Mouse (Mus musculus) myocyte (in vitro differentiated cells): Measurements from ENCODE around the gene Ube2ql1. TPM values are rescaled to one million over a fixed set of nuclear protein-coding genes. Genes with fewer than 3 reads are reported as not detected.
A peak's percentile ranks its signal among the peaks of the same experiment; 100 is the strongest.

ENCODE experiments used
- H3K27me3 ChIP-seq: one replicate; pipeline ENCODE4 v1.6.1; 2011; ENCODE audit not compliant: control insufficient read depth, insufficient read depth, insufficient read length
- H3K36me3 ChIP-seq: one replicate; pipeline ENCODE4 v1.6.1; 2011; ENCODE audit not compliant: control insufficient read depth, insufficient read depth
- H3K4me2 ChIP-seq: one replicate; pipeline ENCODE4 v1.6.1; 2011; ENCODE audit warnings: low read depth, control low read depth
- H3K4me3 ChIP-seq: one replicate; pipeline ENCODE4 v1.5.1; 2011; ENCODE audit warnings: mild to moderate bottlenecking, control low read depth, moderate library complexity
- H3K79me2 ChIP-seq: one replicate; pipeline ENCODE4 v1.6.1; 2011; ENCODE audit not compliant: control insufficient read depth, insufficient read depth
- H3ac ChIP-seq: one replicate; pipeline ENCODE4 v1.6.1; 2011; ENCODE audit not compliant: control insufficient read depth, insufficient read length
- CEBPB ChIP-seq: IDR thresholded peaks from 2 replicates; pipeline ENCODE4 v1.6.1; 2011; ENCODE audit warnings: mild to moderate bottlenecking, moderate library complexity; ENCODE audit not compliant: poor library complexity, insufficient read depth, severe bottlenecking
- E2F4 ChIP-seq: IDR thresholded peaks from one replicate; pipeline ENCODE4 v1.6.1; 2011; ENCODE audit warnings: mild to moderate bottlenecking, control low read depth, moderate library complexity; ENCODE audit not compliant: insufficient read depth
- MAX ChIP-seq: IDR thresholded peaks from one replicate; pipeline ENCODE4 v1.6.1; 2011; ENCODE audit warnings: low read depth, mild to moderate bottlenecking, control low read depth
- MYOD1 ChIP-seq, 3 experiments: IDR thresholded peaks; one replicate each; pipeline ENCODE4 v1.6.1; 2011; ENCODE audit warnings: control low read depth in 2 of 3, low read depth in 2 of 3, mild to moderate bottlenecking in 2 of 3, moderate library complexity in 1 of 3; ENCODE audit not compliant: insufficient read length in 2 of 3, control insufficient read depth in 1 of 3
- MYOG ChIP-seq, 3 experiments: IDR thresholded peaks; one replicate each; pipeline ENCODE4 v1.6.1; 2011; ENCODE audit warnings: control low read depth in 2 of 3, low read depth in 2 of 3, mild to moderate bottlenecking in 2 of 3; ENCODE audit not compliant: insufficient read length in 2 of 3, control insufficient read depth in 1 of 3, insufficient read depth in 1 of 3
- POLR2A ChIP-seq: IDR thresholded peaks from one replicate; pipeline ENCODE4 v1.6.1; 2011; ENCODE audit warnings: low read depth, mild to moderate bottlenecking, control low read depth, moderate library complexity; ENCODE audit not compliant: insufficient read length
- POLR2AphosphoS2 ChIP-seq: IDR thresholded peaks from one replicate; pipeline ENCODE4 v1.6.1; 2011; ENCODE audit warnings: low read depth, control low read depth; ENCODE audit not compliant: insufficient read length
- REST ChIP-seq: IDR thresholded peaks from one replicate; pipeline ENCODE4 v1.6.1; 2011; ENCODE audit warnings: mild to moderate bottlenecking, control low read depth, moderate library complexity; ENCODE audit not compliant: insufficient read depth, insufficient read length
- SRF ChIP-seq: IDR thresholded peaks from one replicate; pipeline ENCODE4 v1.6.1; 2011; ENCODE audit warnings: low read depth; ENCODE audit not compliant: control insufficient read depth, insufficient read length
- TCF12 ChIP-seq: IDR thresholded peaks from one replicate; pipeline ENCODE4 v1.6.1; 2011; ENCODE audit warnings: mild to moderate bottlenecking, control low read depth; ENCODE audit not compliant: poor library complexity, insufficient read depth, severe bottlenecking
- TCF3 ChIP-seq: IDR thresholded peaks from one replicate; pipeline ENCODE4 v1.6.1; 2011; ENCODE audit warnings: low read depth, control low read depth; ENCODE audit not compliant: insufficient read length
- USF1 ChIP-seq: IDR thresholded peaks from one replicate; pipeline ENCODE4 v1.6.1; 2011; ENCODE audit warnings: low read depth, mild to moderate bottlenecking, control low read depth, moderate library complexity
- polyA plus RNA-seq: library from polyadenylated mRNA; unstranded; fragments of >200 nt; fragmentation: generic; extraction: Trizol; gene quantifications from one replicate; pipeline ENCODE4 v1.2.1, GENCODE M21; 2012; ENCODE audit warnings: missing spikeins

Gene Ube2ql1
- polyA plus RNA-seq, 1 experiment: 0.02 TPM

- H3K79me2 ChIP-seq: no peaks in the 10 kb centered on the region
- no peaks in the 10 kb centered on the region for H3K27me3 ChIP-seq
- H3K4me3 ChIP-seq: no peak overlapping the region
- TF ChIP-seq POLR2A (no peak), REST (peak; percentile 64)
- no peaks in the 10 kb centered on the region for H3K36me3 ChIP-seq
- H3ac ChIP-seq: no peak overlapping the region
- no peak overlapping the region for H3K4me2 ChIP-seq
These were observed 65.6 kb downstream of the Ube2ql1 start for GRCm38 (mm10) chr13:69673921-69674618.

- Histone ChIP-seq H3K36me3 (no peaks in the 10 kb centered on the region), H3K27me3 (no peaks in the 10 kb centered on the region), H3K4me2 (no peak overlapping the region), H3K4me3 (no peak overlapping the region), H3ac (no peak overlapping the region), H3K79me2 (no peaks in the 10 kb centered on the region)
- no peak for TF ChIP-seq CEBPB
- no peak for TF ChIP-seq REST
- no peak for TF ChIP-seq MAX
- no peak for TF ChIP-seq E2F4
These were observed 66.3 kb downstream of the Ube2ql1 start for GRCm38 (mm10) chr13:69673197-69673920.

DNA sequence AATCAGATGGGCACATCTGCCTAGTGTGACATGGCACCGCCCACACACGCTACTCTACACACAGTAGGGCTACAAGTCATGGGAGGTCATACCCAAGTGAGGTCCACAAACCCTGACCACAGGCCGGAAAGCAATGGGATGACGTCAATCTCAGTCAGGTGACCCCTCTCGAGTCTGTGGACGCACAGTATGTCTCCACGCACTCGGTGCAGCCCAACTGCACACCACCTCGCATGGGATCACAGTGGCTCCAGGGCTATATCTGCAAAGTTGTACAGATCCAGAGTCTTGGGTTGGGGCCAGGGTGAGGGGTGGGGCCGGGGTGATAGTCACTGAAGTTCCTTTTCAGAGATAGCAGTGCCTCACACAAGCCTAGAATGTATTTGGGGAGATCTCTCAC lies 67.1 kb downstream of the Ube2ql1 start:
- Histone ChIP-seq H3ac (no peak overlapping the region), H3K79me2 (no peaks in the 10 kb centered on the region), H3K27me3 (no peaks in the 10 kb centered on the region), H3K4me2 (no peak overlapping the region), H3K4me3 (no peak overlapping the region), H3K36me3 (no peaks in the 10 kb centered on the region)
- TF ChIP-seq POLR2A (no peak), CEBPB (no peak), TCF12 (no peak), USF1 (no peak), TCF3 (no peak), E2F4 (no peak), MYOG (IDR thresholded peaks at IDR 0.05; ENCODE audit: control insufficient read depth in 1 of 3, insufficient read depth in 1 of 3, insufficient read length in 2 of 3, low read depth in 2 of 3) (no peak), MAX (no peak), SRF (no peak), POLR2AphosphoS2 (no peak), MYOD1 (IDR thresholded peaks at IDR 0.05; ENCODE audit: control insufficient read depth in 1 of 3, insufficient read length in 2 of 3, low read depth in 2 of 3) (no peak), REST (no peak)

DNA sequence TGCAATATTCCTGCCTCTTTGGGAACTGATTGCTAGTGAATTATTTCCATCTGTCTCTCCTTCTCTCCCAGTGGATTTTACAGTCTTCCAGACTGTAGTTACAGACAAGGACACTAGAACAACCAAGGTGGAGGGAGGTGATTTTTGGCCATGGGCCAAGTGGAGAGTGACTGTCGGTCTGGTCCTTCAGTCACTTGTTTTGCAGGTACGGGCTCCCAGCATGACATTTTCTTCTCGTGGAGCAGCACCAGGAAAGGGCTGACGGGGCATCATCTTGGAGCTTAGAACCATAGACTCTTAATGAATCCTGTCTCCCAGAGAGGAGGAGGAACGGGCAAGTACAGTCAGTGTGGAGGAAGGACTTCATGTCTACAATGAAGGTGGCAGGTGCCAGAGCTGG lies 67.6 kb downstream of the Ube2ql1 start:
- Histone ChIP-seq H3ac (no peak overlapping the region), H3K36me3 (no peaks in the 10 kb centered on the region), H3K4me3 (no peak overlapping the region), H3K27me3 (no peaks in the 10 kb centered on the region), H3K4me2 (no peak overlapping the region), H3K79me2 (no peaks in the 10 kb centered on the region)
- TF ChIP-seq SRF (no peak), MAX (no peak), E2F4 (no peak), CEBPB (no peak), USF1 (no peak), POLR2A (no peak), REST (no peak), POLR2AphosphoS2 (no peak), MYOG (IDR thresholded peaks at IDR 0.05; ENCODE audit: control insufficient read depth in 1 of 3, insufficient read depth in 1 of 3, insufficient read length in 2 of 3, low read depth in 2 of 3) (no peak), MYOD1 (IDR thresholded peaks at IDR 0.05; ENCODE audit: control insufficient read depth in 1 of 3, insufficient read length in 2 of 3, low read depth in 2 of 3) (no peak), TCF12 (no peak), TCF3 (no peak)

- H3K36me3 ChIP-seq: no peaks in the 10 kb centered on the region
- H3K79me2 ChIP-seq: no peaks in the 10 kb centered on the region
- no peak overlapping the region for H3K4me2 ChIP-seq
- no peak overlapping the region for H3ac ChIP-seq
- H3K27me3 ChIP-seq: peaks cover 4% of the 10 kb centered on the region
- TF ChIP-seq REST: no peak
- no peak for TF ChIP-seq SRF
- no peak for TF ChIP-seq TCF3
- no peak for TF ChIP-seq USF1
- TF ChIP-seq CEBPB: no peak
- no peak for TF ChIP-seq TCF12
- TF ChIP-seq POLR2A: no peak
- TF ChIP-seq POLR2AphosphoS2: no peak
- no peak overlapping the region for H3K4me3 ChIP-seq
These were observed 85.2 kb downstream of the Ube2ql1 start for GRCm38 (mm10) chr13:69654508-69654907.

Other genes starting within 250 kb of the Ube2ql1 start
- 60.4 TPM for gene Nsun2, start 206.1 kb downstream of the Ube2ql1 start, polyA plus RNA-seq
- gene Tent4a, start 205.3 kb downstream of the Ube2ql1 start, polyA plus RNA-seq: 12.1 TPM
- gene Srd5a1, start 128.4 kb downstream of the Ube2ql1 start, polyA plus RNA-seq: 2.7 TPM
- 48.6 TPM for gene Med10, start 62.5 kb upstream of the Ube2ql1 start, polyA plus RNA-seq